Mouse (Mus musculus) heart, postnatal 0 days (tissue): ENCODE results near the gene Mxi1.

Source experiments
- CTCF ChIP-seq: IDR thresholded peaks from 2 replicates; pipeline ENCODE4 v1.5.1; 2016; ENCODE audit warnings: antibody characterized with exemption, control low read depth, low read depth
- EP300 ChIP-seq: IDR thresholded peaks from 2 replicates; pipeline ENCODE4 v1.6.1; 2016; ENCODE audit warnings: antibody characterized with exemption, low read depth

GRCm38 (mm10) chr19:53366881-53367280 lies 56.6 kb downstream of the Mxi1 start:
- TF ChIP-seq CTCF: no peak
- TF ChIP-seq EP300: no peak
